Mouse (Mus musculus) cortical plate, adult 2 months (tissue): ENCODE results near the gene Rnf17. TPM values are rescaled to one million over a fixed set of nuclear protein-coding genes. Genes with fewer than 3 reads are reported as not detected.
A peak's percentile ranks its signal among the peaks of the same experiment; 100 is the strongest.

Source experiments
- H3K27ac ChIP-seq: fragments of 200-500 bp; 2 replicates; pipeline ENCODE4 v1.5.1; 2012; ENCODE audit warnings: low read length, control low read depth, inconsistent platforms; ENCODE audit not compliant: insufficient read depth
- H3K4me1 ChIP-seq: fragments of 200-500 bp; 2 replicates; pipeline ENCODE4 v1.6.1; 2011; ENCODE audit warnings: low read length; ENCODE audit not compliant: control insufficient read depth, insufficient read depth
- H3K4me3 ChIP-seq: fragments of 200-500 bp; 2 replicates; pipeline ENCODE4 v1.5.1; 2011; ENCODE audit warnings: mild to moderate bottlenecking, low read length, control low read depth; ENCODE audit not compliant: insufficient read depth
- CTCF ChIP-seq: fragments of 200-500 bp; IDR thresholded peaks from 2 replicates; pipeline ENCODE4 v1.5.1; 2011; ENCODE audit warnings: mild to moderate bottlenecking, control low read depth, low read length; ENCODE audit not compliant: insufficient read depth; ENCODE audit errors: extremely low read depth
- POLR2A ChIP-seq: fragments of 200-500 bp; IDR thresholded peaks from 2 replicates; pipeline ENCODE4 v1.6.1; 2011; ENCODE audit warnings: mild to moderate bottlenecking, low read length, control low read depth; ENCODE audit not compliant: insufficient read depth; ENCODE audit errors: extremely low read depth
- polyA plus RNA-seq: library from polyadenylated mRNA; depleted of rRNA; stranded (reverse); fragments of >200 nt; gene quantifications from 2 replicates; pipeline ENCODE4 v1.2.3, GENCODE M21; 2012; rRNA removed

Rnf17 gene
- polyA plus RNA-seq, 1 experiment = 0.75 TPM

DNA sequence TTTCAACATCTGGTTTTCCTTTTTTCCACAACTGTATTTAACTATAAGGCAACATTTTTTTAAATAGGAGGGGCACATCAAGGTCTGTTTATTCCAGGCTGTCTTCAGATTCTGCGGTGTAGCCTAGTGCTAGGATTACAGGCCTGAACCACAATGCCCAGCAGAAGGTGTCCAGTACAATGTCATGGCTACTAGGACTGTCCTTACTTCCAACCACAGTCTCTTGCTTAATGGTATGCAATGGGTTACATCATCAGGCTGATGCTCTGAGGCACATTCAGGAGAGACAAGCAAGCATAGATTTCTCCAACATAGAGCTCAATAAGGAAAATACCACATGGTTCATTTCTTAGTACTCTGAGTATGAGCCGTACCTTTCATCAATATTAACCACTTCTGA lies 152.3 kb downstream of the Rnf17 start:
- TF ChIP-seq CTCF (no peak), POLR2A (no peak)
- H3K27ac ChIP-seq = no peak overlapping the region
- no peak overlapping the region for H3K4me3 ChIP-seq
- H3K4me1 ChIP-seq = no peaks in the 10 kb centered on the region

DNA sequence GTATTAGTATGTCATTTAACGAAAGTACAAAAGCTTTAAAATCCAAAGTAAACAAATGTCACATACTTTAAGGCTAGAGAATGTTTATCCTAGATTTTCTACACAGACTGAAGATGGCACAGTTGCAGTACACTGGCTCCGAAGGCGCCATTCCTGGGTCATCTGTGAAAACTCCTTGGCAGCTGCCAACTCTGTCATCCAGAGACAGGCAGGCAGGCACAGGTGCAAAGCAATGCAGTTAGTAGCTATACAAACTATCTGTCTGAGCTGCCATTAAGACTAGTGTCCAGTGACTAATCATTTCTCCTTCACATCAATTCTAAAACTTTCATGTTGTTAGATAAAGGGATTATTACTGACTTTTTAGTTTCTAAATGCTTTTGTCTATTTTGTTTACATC lies 156.8 kb downstream of the Rnf17 start:
- no peak overlapping the region for H3K27ac ChIP-seq
- H3K4me3 ChIP-seq = no peak overlapping the region
- no peak for TF ChIP-seq CTCF
- no peak for TF ChIP-seq POLR2A
- H3K4me1 ChIP-seq = no peaks in the 10 kb centered on the region

DNA sequence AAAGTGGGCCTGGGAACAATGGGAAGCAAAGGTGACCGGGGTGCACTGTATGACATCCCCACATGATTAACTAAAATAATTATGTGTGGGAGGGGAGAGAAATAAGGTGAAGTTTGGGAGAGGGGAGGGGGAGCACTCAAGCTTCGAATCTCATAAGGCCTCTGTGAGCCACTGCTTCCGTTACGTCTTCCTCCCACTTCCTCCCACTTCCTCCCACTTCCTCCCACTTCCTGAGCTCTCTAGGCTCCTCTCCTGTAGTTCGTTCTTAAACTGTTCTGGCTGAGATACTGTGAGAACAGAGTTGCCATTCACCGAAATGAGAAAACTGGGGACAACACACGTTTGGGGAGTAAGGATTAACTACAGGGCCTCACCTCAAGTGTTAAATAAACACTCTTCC lies 165.1 kb downstream of the Rnf17 start:
- H3K4me1 ChIP-seq = no peaks in the 10 kb centered on the region; the same call in 1 of the 2 replicates
- no peak overlapping the region for H3K27ac ChIP-seq
- no peak for TF ChIP-seq CTCF
- TF ChIP-seq POLR2A = no peak
- H3K4me3 ChIP-seq = no peak overlapping the region

DNA sequence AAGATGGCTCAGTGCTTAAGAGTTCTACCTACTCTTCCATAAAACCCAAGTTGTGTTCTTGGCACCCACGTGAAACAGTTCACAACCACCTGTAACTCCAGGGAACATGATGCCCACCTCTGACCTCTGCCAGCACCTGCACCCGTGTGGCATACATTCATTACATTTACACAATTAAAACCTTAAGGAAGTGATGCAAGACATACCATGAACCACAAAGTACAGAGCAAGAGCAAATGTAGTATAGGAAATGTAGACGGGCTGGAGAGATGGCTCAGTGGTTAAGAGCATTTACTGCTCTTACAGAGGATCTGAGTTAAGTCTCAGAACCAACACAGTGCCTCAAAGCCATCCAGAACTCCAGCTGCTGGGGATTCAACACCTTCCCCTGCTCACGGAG lies 166.7 kb downstream of the Rnf17 start:
- no peak overlapping the region for H3K4me3 ChIP-seq
- no peaks in the 10 kb centered on the region; the same call in 1 of the 2 replicates for H3K4me1 ChIP-seq
- no peak overlapping the region for H3K27ac ChIP-seq
- no peak for TF ChIP-seq POLR2A
- TF ChIP-seq CTCF = no peak

DNA sequence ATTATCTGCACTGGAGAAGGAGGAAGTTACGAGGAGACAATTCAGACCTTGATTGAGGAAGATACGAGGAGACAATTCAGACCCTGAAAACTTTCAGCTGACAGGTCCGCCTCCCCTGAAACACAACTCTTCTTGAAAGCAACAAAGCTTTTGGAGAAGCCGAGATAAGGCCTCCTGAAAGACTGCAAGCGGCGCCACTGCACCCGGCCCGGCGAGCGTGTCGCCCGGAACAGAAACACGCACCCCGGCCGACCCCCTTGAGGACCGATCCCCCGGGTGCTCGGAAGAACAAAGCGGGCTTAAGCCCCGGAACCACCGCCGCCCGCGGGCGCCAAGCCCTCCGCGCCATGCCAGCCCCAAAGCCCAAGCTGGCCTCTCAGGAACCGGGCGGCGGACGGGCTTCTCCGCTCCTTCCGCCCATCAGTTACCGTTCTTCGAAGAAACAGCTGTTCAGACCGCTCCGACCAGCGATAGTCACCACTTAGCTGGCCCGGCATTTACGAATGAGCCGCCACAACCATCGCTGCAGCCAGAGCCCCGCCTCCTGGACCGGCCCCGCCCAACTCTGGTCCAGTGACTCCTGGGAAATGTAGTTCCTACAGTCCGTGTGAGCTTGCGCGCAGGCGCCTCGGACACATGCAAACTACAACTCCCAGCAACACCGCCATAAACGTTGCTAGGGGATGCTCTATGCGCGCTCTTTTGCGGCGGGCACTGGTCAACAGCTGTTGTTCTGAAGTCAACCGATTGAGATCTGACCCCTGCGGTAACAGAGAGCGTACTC lies 169.1 kb downstream of the Rnf17 start:
- peak; percentile 96 for TF ChIP-seq POLR2A
- no peak for TF ChIP-seq CTCF
- Histone ChIP-seq H3K4me1 (no peaks in the 10 kb centered on the region; the same call in 1 of the 2 replicates), H3K27ac (no peak overlapping the region), H3K4me3 (peak overlapping the region; percentile 37)

DNA sequence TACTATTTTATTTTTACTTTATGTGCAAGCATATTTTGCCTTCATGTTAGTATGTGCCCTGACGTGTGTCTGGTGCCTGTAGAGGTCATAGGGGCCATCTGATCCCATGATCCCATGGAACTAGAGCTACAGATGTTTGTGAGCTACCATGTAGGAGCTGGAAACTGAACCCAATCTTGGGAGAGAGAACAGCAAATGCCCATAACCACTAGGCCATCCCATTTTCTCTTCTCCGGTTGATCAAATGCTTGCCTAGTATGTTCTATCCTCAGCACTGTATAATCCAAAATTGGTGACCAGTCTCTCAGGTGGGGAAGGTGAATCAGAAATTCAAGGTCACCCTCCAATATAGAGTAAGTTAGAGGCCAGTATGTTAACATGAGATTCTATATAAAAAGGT lies 170.2 kb downstream of the Rnf17 start:
- no peak overlapping the region; the same call in 1 of the 2 replicates for H3K4me3 ChIP-seq
- no peaks in the 10 kb centered on the region; the same call in 1 of the 2 replicates for H3K4me1 ChIP-seq
- TF ChIP-seq POLR2A (no peak), CTCF (no peak)
- H3K27ac ChIP-seq = no peak overlapping the region

Other genes with a start within 250 kb of the Rnf17 start
- not detected in 2 replicates for gene Gzmg, start 243.0 kb upstream of the Rnf17 start, polyA plus RNA-seq
- gene Gzmn, start 228.0 kb upstream of the Rnf17 start, polyA plus RNA-seq = not detected in 2 replicates
- gene Gzmf, start 191.2 kb upstream of the Rnf17 start, polyA plus RNA-seq = not detected in 2 replicates
- gene Gzmc, start 167.9 kb upstream of the Rnf17 start, polyA plus RNA-seq = not detected in 2 replicates
- gene Gzmb, start 140.3 kb upstream of the Rnf17 start, polyA plus RNA-seq = 0.13 TPM in 1 of 2 replicates, not detected in the other
- gene Atp12a, start 37.5 kb upstream of the Rnf17 start, polyA plus RNA-seq = 0.08 and 0.13 TPM in 2 replicates
- 2.1 and 2.2 TPM in 2 replicates for gene Cenpj, start 172.8 kb downstream of the Rnf17 start, polyA plus RNA-seq
- gene Parp4, start 173.0 kb downstream of the Rnf17 start, polyA plus RNA-seq = 4.3 and 5.3 TPM in 2 replicates